Mouse (Mus musculus): ENCODE results near the gene Bfar.

DNA sequence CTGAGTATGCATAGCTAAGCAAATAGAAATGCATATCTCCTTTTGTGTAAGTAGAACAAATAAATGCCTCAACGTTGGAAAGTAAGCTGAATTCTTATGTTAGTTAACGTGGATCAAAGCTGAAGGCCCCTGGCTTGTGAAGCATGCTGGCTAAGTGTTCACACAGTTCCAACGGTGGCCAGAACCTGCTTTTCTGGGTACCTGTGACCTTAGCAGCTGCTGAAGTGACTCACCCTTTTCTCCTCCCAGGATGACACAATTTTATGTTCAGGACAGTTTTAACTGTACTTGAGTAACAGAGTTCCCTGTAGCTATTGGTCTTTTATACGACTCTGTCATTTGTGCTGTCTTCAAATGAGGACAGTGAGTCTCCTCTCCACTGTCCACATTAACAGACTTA is 25.7 kb upstream of the Bfar start:
- TF ChIP-seq POLR2A (IDR thresholded peaks at IDR 0.05; ENCODE audit: borderline replicate concordance, control insufficient read depth, low read depth, low read length) (no peak), CTCF (IDR thresholded peaks at IDR 0.05; ENCODE audit: control insufficient read depth, insufficient read depth, low read length) (no peak)

Measured in bone marrow, adult 2 months (tissue).